Mouse (Mus musculus): ENCODE measurements around the gene Tnni3. TPM values are rescaled to one million over a fixed set of nuclear protein-coding genes. Genes with fewer than 3 reads are reported as not detected.

Gene Tnni3
- total and polyA plus RNA-seq, 2 experiments from 2014 or later = 3.9 TPM; not detected in 1

- Histone ChIP-seq H3K9me3 (ENCODE audit: low read length) (no peaks in the 10 kb centered on the region), H3K9ac (replicated peaks; ENCODE audit: low read length) (no peak overlapping the region), H3K4me3 (ENCODE audit: low read length) (no peak overlapping the region), H3K4me2 (ENCODE audit: low read depth, low read length) (no peak overlapping the region), H3K27ac (no peak overlapping the region), H3K27me3 (ENCODE audit: insufficient read depth, low read length) (no peaks in the 10 kb centered on the region), H3K4me1 (ENCODE audit: insufficient read depth, low read length) (no peaks in the 10 kb centered on the region), H3K36me3 (ENCODE audit: insufficient read depth, low read length) (no peaks in the 10 kb centered on the region)
- 75% methylated on average over 8 of the region's 8 CpGs for WGBS
- ATAC-seq = no peak
- DNase-seq (ENCODE audit: low spot score) = no peak
- no peak for TF ChIP-seq CTCF (IDR thresholded peaks at IDR 0.05; ENCODE audit: low read depth)
Observed at GRCm38 (mm10) chr7:4511489-4512224, 12.4 kb downstream of the Tnni3 start.

- H3K4me1 ChIP-seq (ENCODE audit: insufficient read depth, low read length) = no peaks in the 10 kb centered on the region
- peak; percentile 82 for ATAC-seq
- H3K36me3 ChIP-seq (ENCODE audit: insufficient read depth, low read length) = no peaks in the 10 kb centered on the region
- no peaks in the 10 kb centered on the region for H3K27me3 ChIP-seq (ENCODE audit: insufficient read depth, low read length)
- DNase-seq (ENCODE audit: low spot score) = peak; percentile 82
- no peaks in the 10 kb centered on the region for H3K9me3 ChIP-seq (ENCODE audit: low read length)
- H3K4me2 ChIP-seq (ENCODE audit: low read depth, low read length) = no peak overlapping the region
- H3K9ac ChIP-seq (replicated peaks; ENCODE audit: low read length) = no peak overlapping the region
- no peak overlapping the region for H3K4me3 ChIP-seq (ENCODE audit: low read length)
- 8% methylated on average over 24 of the region's 24 CpGs for WGBS
- H3K27ac ChIP-seq = no peak overlapping the region
- peak; percentile 80 for TF ChIP-seq CTCF (IDR thresholded peaks at IDR 0.05; ENCODE audit: low read depth)
Observed at GRCm38 (mm10) chr7:4509863-4510608, 14.0 kb downstream of the Tnni3 start.

- Histone ChIP-seq H3K4me2 (ENCODE audit: low read depth, low read length) (no peak overlapping the region), H3K4me3 (ENCODE audit: low read length) (no peak overlapping the region), H3K9ac (replicated peaks; ENCODE audit: low read length) (no peak overlapping the region), H3K9me3 (ENCODE audit: low read length) (no peaks in the 10 kb centered on the region), H3K4me1 (ENCODE audit: insufficient read depth, low read length) (no peaks in the 10 kb centered on the region), H3K27ac (no peak overlapping the region), H3K36me3 (ENCODE audit: insufficient read depth, low read length) (no peaks in the 10 kb centered on the region), H3K27me3 (ENCODE audit: insufficient read depth, low read length) (no peaks in the 10 kb centered on the region)
- no peak for DNase-seq (ENCODE audit: low spot score)
- no peak for TF ChIP-seq CTCF (IDR thresholded peaks at IDR 0.05; ENCODE audit: low read depth)
- 94% methylated on average over 8 of the region's 8 CpGs for WGBS
- no peak for ATAC-seq
Observed at GRCm38 (mm10) chr7:4508739-4509116, 15.3 kb downstream of the Tnni3 start.

- Histone ChIP-seq H3K9me3 (ENCODE audit: low read length) (no peaks in the 10 kb centered on the region), H3K4me2 (ENCODE audit: low read depth, low read length) (no peak overlapping the region), H3K9ac (replicated peaks; ENCODE audit: low read length) (no peak overlapping the region), H3K4me3 (ENCODE audit: low read length) (no peak overlapping the region), H3K36me3 (ENCODE audit: insufficient read depth, low read length) (no peaks in the 10 kb centered on the region), H3K27ac (no peak overlapping the region), H3K4me1 (ENCODE audit: insufficient read depth, low read length) (no peaks in the 10 kb centered on the region), H3K27me3 (ENCODE audit: insufficient read depth, low read length) (no peaks in the 10 kb centered on the region)
- WGBS = 77% methylated on average over 22 of the region's 32 CpGs
- TF ChIP-seq CTCF (IDR thresholded peaks at IDR 0.05; ENCODE audit: low read depth) = peak; percentile 53
- ATAC-seq (no peak), DNase-seq (ENCODE audit: low spot score) (no peak)
Observed at GRCm38 (mm10) chr7:4508062-4508738, 15.8 kb downstream of the Tnni3 start.

- TF ChIP-seq CTCF (IDR thresholded peaks at IDR 0.05; ENCODE audit: low read depth) = no peak
Observed at GRCm38 (mm10) chr7:4507220-4507619, 16.8 kb downstream of the Tnni3 start.

GRCm38 (mm10) chr7:4504646-4505435, 19.2 kb downstream of the Tnni3 start:
- no peak for ATAC-seq
- DNase-seq (ENCODE audit: low spot score) = no peak
- Histone ChIP-seq H3K9ac (replicated peaks; ENCODE audit: low read length) (no peak overlapping the region), H3K9me3 (ENCODE audit: low read length) (no peaks in the 10 kb centered on the region), H3K4me3 (ENCODE audit: low read length) (no peak overlapping the region), H3K4me2 (ENCODE audit: low read depth, low read length) (no peak overlapping the region), H3K36me3 (ENCODE audit: insufficient read depth, low read length) (no peaks in the 10 kb centered on the region), H3K4me1 (ENCODE audit: insufficient read depth, low read length) (peaks cover 9% of the 10 kb centered on the region), H3K27ac (no peak overlapping the region), H3K27me3 (ENCODE audit: insufficient read depth, low read length) (no peaks in the 10 kb centered on the region)
- TF ChIP-seq CTCF (IDR thresholded peaks at IDR 0.05; ENCODE audit: low read depth) = no peak
- 51% methylated on average over 11 of the region's 11 CpGs for WGBS

More at GRCm38 (mm10) chr7:4507220-4507619, 16.8 kb downstream of the Tnni3 start:
- H3K27ac ChIP-seq = no peak overlapping the region
- DNase-seq (ENCODE audit: low spot score) = no peak
- H3K4me2 ChIP-seq (ENCODE audit: low read depth, low read length) = no peak overlapping the region
- ATAC-seq = no peak
- H3K9ac ChIP-seq (replicated peaks; ENCODE audit: low read length) = no peak overlapping the region
- no peaks in the 10 kb centered on the region for H3K27me3 ChIP-seq (ENCODE audit: insufficient read depth, low read length)
- no peaks in the 10 kb centered on the region for H3K9me3 ChIP-seq (ENCODE audit: low read length)
- no peaks in the 10 kb centered on the region for H3K36me3 ChIP-seq (ENCODE audit: insufficient read depth, low read length)
- H3K4me1 ChIP-seq (ENCODE audit: insufficient read depth, low read length) = no peaks in the 10 kb centered on the region
- H3K4me3 ChIP-seq (ENCODE audit: low read length) = no peak overlapping the region
- WGBS = 50% methylated on average over 3 of the region's 4 CpGs
